Comparison of ENCODE assay signal across 17 mouse cellular contexts in the genomic region with DNA sequence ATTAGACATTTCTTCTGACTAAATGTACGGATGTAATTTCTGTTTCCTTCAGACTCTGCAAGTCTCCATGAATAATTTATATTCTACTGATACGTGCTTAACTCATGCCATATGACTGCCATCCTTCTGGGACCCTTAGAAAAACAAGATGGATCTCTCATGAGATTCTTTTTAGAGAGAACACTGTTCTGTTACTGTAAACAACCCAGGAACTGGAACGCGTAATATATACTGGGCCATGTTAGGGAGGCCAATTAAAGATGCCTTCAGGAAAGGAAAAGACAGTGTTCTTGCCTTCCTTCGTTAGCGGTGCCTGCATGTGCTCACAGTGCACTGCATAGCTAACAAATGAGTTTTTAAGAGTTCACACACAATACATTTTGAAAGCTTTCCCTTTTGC. TPM values are rescaled to one million over a fixed set of nuclear protein-coding genes. Genes with fewer than 3 reads are reported as not detected.
A peak's percentile ranks its signal among the peaks of the same experiment; 100 is the strongest.
DNase-seq lines count a peak whose midpoint lies in the region; ATAC-seq and TF ChIP-seq lines count a peak whose summit lies in the region.
"Had no signal": no experiment of that assay in that cellular context is flagged by ENCODE, and none has a peak within 500 bp of the region (broad histone marks: within the 10 kb centered on the region; RNA-seq: fewer than 3 reads in every experiment).

No protein-coding gene starts in this region.

- 55% methylated on average over 6 of the region's 6 CpGs for WGBS in intestine, embryonic 14.5 days
- 72% methylated on average over 6 of the region's 6 CpGs for WGBS in intestine, postnatal 0 days
- 36% methylated on average over 6 of the region's 6 CpGs for WGBS in embryonic facial prominence, embryonic 13.5 days
- 40% methylated on average over 6 of the region's 6 CpGs for WGBS in embryonic facial prominence, embryonic 15.5 days
- WGBS in midbrain, embryonic 16.5 days = 43% methylated on average over 6 of the region's 6 CpGs

- no peak for DNase-seq in intestine, embryonic 14.5 days (ENCODE audit: low spot score)
- DNase-seq in heart, adult 8-10 months (ENCODE audit: low spot score) = no peak
- DNase-seq: cerebellum, adult 9-11 months; gastrocnemius, postnatal 10 days; heart, adult 11 months; heart, postnatal 4 days; liver, postnatal 0 days; lung, postnatal 36 days; thymus, postnatal 25 days had no signal

- no peak overlapping the region for H3K4me3 ChIP-seq in intestine, embryonic 14.5 days (ENCODE audit: low read depth, low read length)
- no peak overlapping the region for H3K4me3 ChIP-seq in intestine, postnatal 0 days (ENCODE audit: low read depth, low read length)
- no peak overlapping the region for H3K4me3 ChIP-seq in embryonic facial prominence, embryonic 13.5 days
- H3K4me3 ChIP-seq in embryonic facial prominence, embryonic 15.5 days (replicated peaks) = no peak overlapping the region
- no peak overlapping the region for H3K4me3 ChIP-seq in midbrain, embryonic 16.5 days (ENCODE audit: low read depth, low read length)
- H3K4me3 ChIP-seq: kidney, embryonic 15.5 days; limb, embryonic 10.5 days had no signal

- no peak for ATAC-seq in intestine, embryonic 14.5 days (replicated peaks; ENCODE audit: low FRiP score, low TSS enrichment, low read depth)
- ATAC-seq in intestine, postnatal 0 days = no peak
- no peak for ATAC-seq in embryonic facial prominence, embryonic 13.5 days (ENCODE audit: insufficient number of reproducible peaks, insufficient read depth, low FRiP score, low TSS enrichment, low read depth)
- ATAC-seq in embryonic facial prominence, embryonic 15.5 days (ENCODE audit: insufficient number of reproducible peaks, low FRiP score, low TSS enrichment, low read depth) = peak; percentile 68; the same call in 1 of the 2 replicates
- peak; percentile 76 for ATAC-seq in midbrain, embryonic 16.5 days
- no peak for ATAC-seq in erythroid progenitor cell, adult 5-6 weeks (replicated peaks; ENCODE audit: low FRiP score, poor library complexity, severe bottlenecking)
- ATAC-seq: intestine, embryonic 16.5 days; liver, postnatal 0 days had no signal

- no peak for TF ChIP-seq CTCF in intestine, postnatal 0 days (IDR thresholded peaks at IDR 0.05; ENCODE audit: low read depth)

- H3K4me2 ChIP-seq in intestine, embryonic 14.5 days (ENCODE audit: low read length) = no peak overlapping the region
- no peak overlapping the region for H3K4me2 ChIP-seq in intestine, postnatal 0 days (replicated peaks; ENCODE audit: low read depth)
- no peak overlapping the region for H3K4me2 ChIP-seq in embryonic facial prominence, embryonic 13.5 days
- H3K4me2 ChIP-seq in embryonic facial prominence, embryonic 15.5 days (replicated peaks) = no peak overlapping the region
- H3K4me2 ChIP-seq in midbrain, embryonic 16.5 days (ENCODE audit: low read length) = no peak overlapping the region
- H3K4me2 ChIP-seq: kidney, embryonic 15.5 days had no signal

- no peaks in the 10 kb centered on the region for H3K27me3 ChIP-seq in intestine, embryonic 14.5 days (replicated peaks; ENCODE audit: control insufficient read depth, insufficient read depth, low read length)
- no peaks in the 10 kb centered on the region for H3K27me3 ChIP-seq in intestine, postnatal 0 days (replicated peaks; ENCODE audit: control insufficient read depth, insufficient read depth, low read length)
- H3K27me3 ChIP-seq in embryonic facial prominence, embryonic 13.5 days = no peaks in the 10 kb centered on the region
- H3K27me3 ChIP-seq in embryonic facial prominence, embryonic 15.5 days = no peaks in the 10 kb centered on the region
- H3K27me3 ChIP-seq in midbrain, embryonic 16.5 days (ENCODE audit: control insufficient read depth, insufficient read depth, low read depth, low read length) = no peaks in the 10 kb centered on the region
- H3K27me3 ChIP-seq: kidney, embryonic 15.5 days had no signal

- H3K4me1 ChIP-seq in intestine, embryonic 14.5 days (replicated peaks; ENCODE audit: control insufficient read depth, insufficient read depth, low read length) = no peaks in the 10 kb centered on the region
- H3K4me1 ChIP-seq in intestine, postnatal 0 days (replicated peaks; ENCODE audit: control insufficient read depth, insufficient read depth, low read length) = no peaks in the 10 kb centered on the region
- H3K4me1 ChIP-seq in embryonic facial prominence, embryonic 13.5 days = peaks cover 21% of the 10 kb centered on the region; the same call in 1 of the 2 replicates
- peaks cover 9% of the 10 kb centered on the region; the same call in 1 of the 2 replicates for H3K4me1 ChIP-seq in embryonic facial prominence, embryonic 15.5 days
- H3K4me1 ChIP-seq in midbrain, embryonic 16.5 days (ENCODE audit: control insufficient read depth, insufficient read depth, low read length) = peaks cover 6% of the 10 kb centered on the region

- no peak overlapping the region for H3K9ac ChIP-seq in intestine, embryonic 14.5 days (ENCODE audit: low read length)
- no peak overlapping the region for H3K9ac ChIP-seq in intestine, postnatal 0 days (ENCODE audit: low read depth, low read length)
- H3K9ac ChIP-seq in embryonic facial prominence, embryonic 13.5 days = no peak overlapping the region
- no peak overlapping the region for H3K9ac ChIP-seq in embryonic facial prominence, embryonic 15.5 days
- H3K9ac ChIP-seq in midbrain, embryonic 16.5 days (ENCODE audit: low read depth, low read length) = no peak overlapping the region
- H3K9ac ChIP-seq: kidney, embryonic 15.5 days; liver, postnatal 0 days had no signal

- H3K27ac ChIP-seq in intestine, embryonic 14.5 days (ENCODE audit: low read depth) = peak overlapping the region; percentile 16; the same call in 1 of the 2 replicates
- H3K27ac ChIP-seq in intestine, postnatal 0 days (ENCODE audit: low read depth, low read length) = no peak overlapping the region
- peak overlapping the region; percentile 58 for H3K27ac ChIP-seq in embryonic facial prominence, embryonic 13.5 days
- 0 out of 2 replicates have a peak overlapping the region, but pooled peaks have one; percentile 51 for H3K27ac ChIP-seq in embryonic facial prominence, embryonic 15.5 days (replicated peaks)
- H3K27ac ChIP-seq in midbrain, embryonic 16.5 days (ENCODE audit: low read length) = no peak overlapping the region
- H3K27ac ChIP-seq: kidney, embryonic 15.5 days; limb, embryonic 10.5 days had no signal

- 0 out of 2 replicates have a peak, but pooled peaks cover 13% of the 10 kb centered on the region for H3K36me3 ChIP-seq in intestine, embryonic 14.5 days (ENCODE audit: control insufficient read depth, insufficient read depth, low read length)
- peaks cover 19% of the 10 kb centered on the region for H3K36me3 ChIP-seq in intestine, postnatal 0 days (ENCODE audit: control insufficient read depth, insufficient read depth)
- no peaks in the 10 kb centered on the region for H3K36me3 ChIP-seq in embryonic facial prominence, embryonic 13.5 days
- no peaks in the 10 kb centered on the region for H3K36me3 ChIP-seq in embryonic facial prominence, embryonic 15.5 days
- H3K36me3 ChIP-seq in midbrain, embryonic 16.5 days (ENCODE audit: control insufficient read depth, insufficient read depth, low read length) = no peaks in the 10 kb centered on the region
- H3K36me3 ChIP-seq: limb, embryonic 10.5 days had no signal

- no peaks in the 10 kb centered on the region for H3K9me3 ChIP-seq in intestine, embryonic 14.5 days (ENCODE audit: control insufficient read depth, low read length)
- no peaks in the 10 kb centered on the region for H3K9me3 ChIP-seq in intestine, postnatal 0 days (ENCODE audit: control insufficient read depth)
- H3K9me3 ChIP-seq in embryonic facial prominence, embryonic 13.5 days = no peaks in the 10 kb centered on the region
- H3K9me3 ChIP-seq in embryonic facial prominence, embryonic 15.5 days (replicated peaks) = no peaks in the 10 kb centered on the region
- no peaks in the 10 kb centered on the region for H3K9me3 ChIP-seq in midbrain, embryonic 16.5 days (replicated peaks; ENCODE audit: control insufficient read depth, low read length, poor library complexity, severe bottlenecking)
- H3K9me3 ChIP-seq: kidney, embryonic 15.5 days; limb, embryonic 10.5 days had no signal

RNA-seq across cellular contexts. Expression of a gene that starts 53.9 kb away (rescaled TPM):
- polyA plus RNA-seq in intestine, embryonic 14.5 days (2014; fragmentation: Nextera tagmentation; extraction: Ambion mirVana) = 63.8 and 71.0 TPM in 2 replicates
- 50.9 and 65.5 TPM in 2 replicates for polyA plus RNA-seq in intestine, postnatal 0 days (2015; fragmentation: Nextera tagmentation; extraction: Ambion mirVana)
- polyA plus RNA-seq in embryonic facial prominence, embryonic 13.5 days (2015; fragmentation: Nextera tagmentation; extraction: Ambion mirVana) = 16.2 and 17.4 TPM in 2 replicates
- polyA plus RNA-seq in embryonic facial prominence, embryonic 15.5 days (2015; fragmentation: Nextera tagmentation; extraction: Ambion mirVana) = 23.3 and 24.7 TPM in 2 replicates
- 20.3 and 22.7 TPM in 2 replicates for polyA plus RNA-seq in midbrain, embryonic 16.5 days (2015; fragmentation: Nextera tagmentation; extraction: Ambion mirVana)
- 5.4 TPM in 1 of 2 replicates, not detected in the other for total RNA-seq in erythroid progenitor cell, adult 5-6 weeks (2015; ENCODE audit: low replicate concordance)
- total RNA-seq in erythroid progenitor cell, adult 5-6 weeks (2017; ENCODE audit: low replicate concordance) = 0.45 TPM in 1 of 2 replicates, not detected in the other
- 10 to 100 TPM; 10.2 to 14.1 (median 12.1) TPM for total RNA-seq in heart, adult 8-10 months (2022)

Comparison
In these comparisons a context has a peak if more than half of its experiments do, and no peak if none do; other contexts are left out.
1. ATAC-seq: peak in embryonic facial prominence, embryonic 15.5 days (single experiment) and midbrain, embryonic 16.5 days (single experiment); none in intestine, embryonic 14.5 days (single experiment), intestine, postnatal 0 days (single experiment), embryonic facial prominence, embryonic 13.5 days (single experiment) and erythroid progenitor cell, adult 5-6 weeks (single experiment).
2. H3K27ac ChIP-seq: peak in intestine, embryonic 14.5 days (single experiment), embryonic facial prominence, embryonic 13.5 days (single experiment) and embryonic facial prominence, embryonic 15.5 days (single experiment); none in intestine, postnatal 0 days (single experiment) and midbrain, embryonic 16.5 days (single experiment).